Mouse (Mus musculus): Measurements from ENCODE around the gene Zfp646. TPM values are rescaled to one million over a fixed set of nuclear protein-coding genes. Genes with fewer than 3 reads are reported as not detected.

The Zfp646 gene
- total and polyA plus RNA-seq, 3 experiments, result 8.0 to 18.9 (median 17.7) TPM

- intact Hi-C loops (cut with DNase I), result no loop called here
- TF ChIP-seq CTCF (IDR thresholded peaks at IDR 0.05) (no peak), EP300 (IDR thresholded peaks at IDR 0.05; ENCODE audit: insufficient read depth, low read depth, low read length) (no peak), POLR2A (IDR thresholded peaks at IDR 0.05; ENCODE audit: insufficient read depth, low read depth, low read length) (no peak)
- H3K79me2 ChIP-seq (replicated peaks; ENCODE audit: control insufficient read depth, insufficient read depth, low read length), result no peaks in the 10 kb centered on the region
- 41% methylated on average over 6 of the region's 6 CpGs for WGBS
- H3K27ac ChIP-seq, result no peak within 1 kb of the TSS
- H3K4me3 ChIP-seq, result no peak within 1 kb of the TSS
- no peaks in the 10 kb centered on the region; the same call in 1 of the 2 replicates for H3K4me1 ChIP-seq (ENCODE audit: control insufficient read depth, insufficient read depth, low read length)
- DNase-seq, result no peak
- no peaks in the 10 kb centered on the region for H3K36me3 ChIP-seq (ENCODE audit: control insufficient read depth, insufficient read depth, low read length)
- H3K9ac ChIP-seq (ENCODE audit: low read depth, low read length), result no peak within 1 kb of the TSS
- H3K27me3 ChIP-seq (ENCODE audit: control insufficient read depth, insufficient read depth, low read length), result peaks cover 2% of the 10 kb centered on the region; the same call in 1 of the 2 replicates
Measured at GRCm38 (mm10) chr7:127929923-127930322, 53.9 kb downstream of the Zfp646 start, which contains the start of gene Prss8. Gene Prss8, minus strand, starts transcription at chr7:127930104.

DNA sequence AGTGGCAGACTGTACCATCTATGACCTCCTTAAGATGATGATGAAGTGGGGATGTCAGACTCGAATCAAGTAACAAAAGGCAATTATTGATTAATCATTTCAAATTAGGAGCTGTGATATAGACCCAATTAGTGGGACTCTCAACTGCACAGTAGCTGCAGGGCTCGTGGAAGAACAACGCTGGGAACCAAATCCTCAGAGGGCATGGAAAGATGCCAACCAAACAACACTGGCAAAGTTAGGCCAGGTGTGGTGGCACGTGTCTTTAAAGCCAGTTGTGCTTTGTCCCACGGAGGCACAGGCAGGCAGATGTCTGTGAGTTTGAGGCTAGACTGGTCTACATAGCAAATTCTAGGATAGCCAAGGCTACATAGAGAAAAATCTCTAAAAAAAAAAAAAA, 54.6 kb downstream of the Zfp646 start:
- intact Hi-C loops (cut with DNase I), result no loop called here
- H3K4me3 ChIP-seq, result no peak overlapping the region
- H3K9ac ChIP-seq (ENCODE audit: low read depth, low read length), result no peak overlapping the region
- peaks cover 2% of the 10 kb centered on the region; the same call in 1 of the 2 replicates for H3K27me3 ChIP-seq (ENCODE audit: control insufficient read depth, insufficient read depth, low read length)
- H3K27ac ChIP-seq, result no peak overlapping the region
- WGBS, result 89% methylated on average over 5 of the region's 5 CpGs
- no peaks in the 10 kb centered on the region for H3K79me2 ChIP-seq (replicated peaks; ENCODE audit: control insufficient read depth, insufficient read depth, low read length)
- DNase-seq, result no peak
- H3K4me1 ChIP-seq (ENCODE audit: control insufficient read depth, insufficient read depth, low read length), result no peaks in the 10 kb centered on the region; the same call in 1 of the 2 replicates
- no peak for TF ChIP-seq EP300 (IDR thresholded peaks at IDR 0.05; ENCODE audit: insufficient read depth, low read depth, low read length)
- TF ChIP-seq POLR2A (IDR thresholded peaks at IDR 0.05; ENCODE audit: insufficient read depth, low read depth, low read length), result no peak
- no peak for TF ChIP-seq CTCF (IDR thresholded peaks at IDR 0.05)
- no peaks in the 10 kb centered on the region for H3K36me3 ChIP-seq (ENCODE audit: control insufficient read depth, insufficient read depth, low read length)

GRCm38 (mm10) chr7:127931351-127932135, 55.5 kb downstream of the Zfp646 start:
- no peak overlapping the region for H3K9ac ChIP-seq (ENCODE audit: low read depth, low read length)
- TF ChIP-seq EP300 (IDR thresholded peaks at IDR 0.05; ENCODE audit: insufficient read depth, low read depth, low read length) (no peak), CTCF (IDR thresholded peaks at IDR 0.05) (no peak), POLR2A (IDR thresholded peaks at IDR 0.05; ENCODE audit: insufficient read depth, low read depth, low read length) (no peak)
- no peak overlapping the region for H3K4me3 ChIP-seq
- no peaks in the 10 kb centered on the region for H3K36me3 ChIP-seq (ENCODE audit: control insufficient read depth, insufficient read depth, low read length)
- peaks cover 2% of the 10 kb centered on the region; the same call in 1 of the 2 replicates for H3K27me3 ChIP-seq (ENCODE audit: control insufficient read depth, insufficient read depth, low read length)
- H3K27ac ChIP-seq, result no peak overlapping the region
- intact Hi-C loops (cut with DNase I), result no loop called here
- WGBS, result 33% methylated on average over 13 of the region's 13 CpGs
- no peaks in the 10 kb centered on the region; the same call in 1 of the 2 replicates for H3K4me1 ChIP-seq (ENCODE audit: control insufficient read depth, insufficient read depth, low read length)
- DNase-seq, result peak in 1 of 2 experiments; percentile 48
- H3K79me2 ChIP-seq (replicated peaks; ENCODE audit: control insufficient read depth, insufficient read depth, low read length), result no peaks in the 10 kb centered on the region

DNA sequence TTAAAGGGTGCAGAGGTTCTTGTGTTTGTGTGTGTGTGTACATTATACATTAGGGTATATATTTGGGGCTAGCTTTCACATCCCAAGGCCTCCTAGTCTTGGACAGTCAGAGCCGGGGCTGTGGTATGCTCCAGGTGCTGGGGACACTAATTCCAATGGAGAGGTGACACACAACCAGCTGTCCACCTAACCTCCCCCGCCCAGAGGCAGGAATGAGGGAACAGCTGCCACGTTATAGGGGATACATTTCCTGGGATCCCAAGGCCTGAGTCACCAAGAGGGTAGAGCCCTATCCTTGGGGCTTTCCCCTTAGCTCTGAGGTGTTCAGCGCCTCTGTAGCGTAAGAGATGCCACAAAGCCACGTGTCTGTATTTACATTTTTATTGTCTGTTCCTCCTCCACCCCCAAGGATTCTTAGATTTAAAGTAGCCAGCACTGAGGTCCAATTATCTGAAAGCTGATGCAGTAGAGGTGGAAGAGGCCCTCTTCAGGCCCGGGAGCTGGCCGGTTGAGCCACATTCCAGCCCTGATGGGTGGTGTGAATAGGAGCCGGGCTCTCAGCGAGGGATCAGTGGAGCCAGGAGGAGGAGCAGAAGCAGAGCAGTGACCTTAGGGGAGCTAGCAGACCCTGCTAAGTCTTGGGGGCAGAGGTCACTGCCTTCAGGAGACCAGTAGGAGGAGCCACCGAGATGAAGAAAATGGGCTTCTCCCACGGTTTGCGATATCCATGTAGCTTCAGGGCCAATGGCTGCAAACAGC, 56.4 kb downstream of the Zfp646 start:
- no peak overlapping the region for H3K27ac ChIP-seq
- 57% methylated on average over 13 of the region's 13 CpGs for WGBS
- intact Hi-C loops (cut with DNase I), result no loop called here
- H3K4me3 ChIP-seq, result no peak overlapping the region
- no peak overlapping the region for H3K9ac ChIP-seq (ENCODE audit: low read depth, low read length)
- DNase-seq, result no peak
- H3K36me3 ChIP-seq (ENCODE audit: control insufficient read depth, insufficient read depth, low read length), result no peaks in the 10 kb centered on the region
- no peaks in the 10 kb centered on the region; the same call in 1 of the 2 replicates for H3K4me1 ChIP-seq (ENCODE audit: control insufficient read depth, insufficient read depth, low read length)
- H3K79me2 ChIP-seq (replicated peaks; ENCODE audit: control insufficient read depth, insufficient read depth, low read length), result no peaks in the 10 kb centered on the region
- peaks cover 2% of the 10 kb centered on the region; the same call in 1 of the 2 replicates for H3K27me3 ChIP-seq (ENCODE audit: control insufficient read depth, insufficient read depth, low read length)
- TF ChIP-seq CTCF (IDR thresholded peaks at IDR 0.05) (no peak), POLR2A (IDR thresholded peaks at IDR 0.05; ENCODE audit: insufficient read depth, low read depth, low read length) (no peak), EP300 (IDR thresholded peaks at IDR 0.05; ENCODE audit: insufficient read depth, low read depth, low read length) (no peak)

- no peak overlapping the region for H3K9ac ChIP-seq (ENCODE audit: low read depth, low read length)
- H3K4me3 ChIP-seq, result no peak overlapping the region
- WGBS, result 84% methylated on average over 5 of the region's 5 CpGs
- TF ChIP-seq EP300 (IDR thresholded peaks at IDR 0.05; ENCODE audit: insufficient read depth, low read depth, low read length), result no peak
- no peak for DNase-seq
- H3K79me2 ChIP-seq (replicated peaks; ENCODE audit: control insufficient read depth, insufficient read depth, low read length), result no peaks in the 10 kb centered on the region
- intact Hi-C loops (cut with DNase I), result loop anchor here (2.0 kb wide), 1 partner anchor 133 kb away; the partner anchor contains the start of gene Hsd3b7
- no peak overlapping the region for H3K27ac ChIP-seq
- H3K36me3 ChIP-seq (ENCODE audit: control insufficient read depth, insufficient read depth, low read length), result no peaks in the 10 kb centered on the region
- no peaks in the 10 kb centered on the region for H3K27me3 ChIP-seq (ENCODE audit: control insufficient read depth, insufficient read depth, low read length)
- no peaks in the 10 kb centered on the region; the same call in 1 of the 2 replicates for H3K4me1 ChIP-seq (ENCODE audit: control insufficient read depth, insufficient read depth, low read length)
Measured at GRCm38 (mm10) chr7:127934075-127934474, 58.1 kb downstream of the Zfp646 start.

Data from heart, adult 2 months (tissue).